Mouse (Mus musculus) hindbrain, embryonic 14.5 days (tissue): ENCODE data around the gene Fcrl6. TPM values are rescaled to one million over a fixed set of nuclear protein-coding genes. Genes with fewer than 3 reads are reported as not detected.

Experiments
- ATAC-seq: fragments of 200-750 bp; cut with Nextera tagmentation; 2 replicates; pipeline ENCODE4 v1.8.0; 2017; ENCODE audit warnings: moderate number of reproducible peaks, mild to moderate bottlenecking, moderate TSS enrichment, moderate library complexity; ENCODE audit not compliant: low FRiP score
- DNase-seq: peaks from one replicate; pipeline ENCODE4 v3.0.0-alpha.2; 2015; ENCODE audit warnings: low spot score
- H3K27ac ChIP-seq: fragments of 300-500 bp; sonication (generic); 2 replicates; pipeline ENCODE4 v1.5.1; 2014; ENCODE audit warnings: mild to moderate bottlenecking, moderate library complexity
- H3K27me3 ChIP-seq: fragments of 300-500 bp; sonication (generic); 2 replicates; pipeline ENCODE4 v1.6.1; 2014; ENCODE audit warnings: mild to moderate bottlenecking, low read length, mixed read lengths; ENCODE audit not compliant: control insufficient read depth, insufficient read depth
- H3K36me3 ChIP-seq: fragments of 300-500 bp; sonication (generic); replicated peaks from 2 replicates; pipeline ENCODE4 v1.6.1; 2014; ENCODE audit not compliant: control insufficient read depth, insufficient read depth
- H3K4me1 ChIP-seq: fragments of 300-500 bp; sonication (generic); replicated peaks from 2 replicates; pipeline ENCODE4 v1.6.1; 2014; ENCODE audit warnings: antibody characterized with exemption, low read length, mixed read lengths; ENCODE audit not compliant: control insufficient read depth, insufficient read depth
- H3K4me2 ChIP-seq: fragments of 300-500 bp; sonication (generic); replicated peaks from 2 replicates; pipeline ENCODE4 v1.6.1; 2014; ENCODE audit warnings: mild to moderate bottlenecking, moderate library complexity
- H3K4me3 ChIP-seq: fragments of 300-500 bp; sonication (generic); replicated peaks from 2 replicates; pipeline ENCODE4 v1.5.1; 2014; ENCODE audit warnings: mild to moderate bottlenecking, low read length
- H3K9ac ChIP-seq: fragments of 300-500 bp; sonication (generic); 2 replicates; pipeline ENCODE4 v1.6.1; 2014
- H3K9me3 ChIP-seq: fragments of 300-500 bp; sonication (generic); 2 replicates; pipeline ENCODE4 v1.6.1; 2016; ENCODE audit warnings: low read length; ENCODE audit not compliant: control insufficient read depth
- WGBS: fragments of 180-500 bp; shearing (Covaris S2); extraction: QIAGEN DNeasy Blood & Tissue Kit; methylation state at CpG from one replicate; pipeline ENCODE4 v1.1.7; 2014; 5-methylcytosine and 5-hydroxymethylcytosine counted together
- polyA plus RNA-seq: library from polyadenylated mRNA; unstranded; fragments of >200 nt; fragmentation: Nextera tagmentation; extraction: Ambion mirVana; gene quantifications from 2 replicates; pipeline ENCODE4 v1.2.1, GENCODE M21; 2014

The Fcrl6 gene
- polyA plus RNA-seq, 1 experiment from 2014 or later, result 0.19 TPM

DNA sequence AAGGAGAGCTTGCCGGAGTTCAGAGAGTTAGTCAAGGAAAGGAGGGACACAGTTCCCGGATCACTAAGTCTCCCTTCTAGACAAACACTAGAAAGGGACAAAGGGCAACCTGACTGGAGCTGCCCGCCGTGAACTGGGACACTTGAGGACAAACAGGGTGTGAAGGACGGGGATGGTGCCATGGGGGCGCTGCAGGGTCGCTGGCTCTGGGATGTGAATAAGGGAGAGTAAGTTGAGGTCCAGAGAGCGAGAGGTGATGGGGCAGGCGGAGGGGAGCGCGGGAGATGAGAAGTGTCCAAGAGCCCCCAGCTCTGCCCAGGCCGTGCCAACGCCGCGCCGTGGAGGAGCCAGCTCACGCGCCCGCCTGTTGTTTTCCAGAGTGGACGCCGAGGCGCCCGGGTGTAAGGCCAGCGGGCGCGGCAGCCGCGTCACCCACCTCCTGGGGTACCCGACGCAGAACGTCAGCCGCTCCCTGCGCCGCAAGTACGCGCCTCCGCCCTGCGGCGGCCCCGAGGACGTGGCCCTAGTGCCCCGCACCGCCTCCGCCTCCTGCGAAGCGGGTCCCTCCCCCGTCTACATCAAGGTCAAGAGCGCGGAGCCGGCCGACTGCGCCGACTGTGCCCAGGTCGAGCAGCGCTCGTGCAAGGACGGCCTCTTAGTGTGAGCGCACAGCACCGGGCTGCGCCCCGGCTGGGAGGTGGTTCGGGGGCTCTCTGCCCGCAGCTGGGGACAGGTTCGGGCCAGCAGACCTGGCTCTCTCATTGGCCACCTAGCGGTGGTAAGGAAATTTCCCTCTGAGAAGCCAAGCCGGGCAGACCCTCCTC lies 39.5 kb downstream of the Fcrl6 start:
- peaks cover 26% of the 10 kb centered on the region for H3K27me3 ChIP-seq
- WGBS, result under 1% methylated on average over 54 of the region's 66 CpGs
- peak overlapping the region; percentile 91 for H3K4me2 ChIP-seq
- ATAC-seq (peak; percentile 93), DNase-seq (peak; percentile 85)
- H3K4me3 ChIP-seq, result peak overlapping the region; percentile 64
- H3K9ac ChIP-seq, result peak overlapping the region; percentile 82
- H3K36me3 ChIP-seq, result no peaks in the 10 kb centered on the region
- no peak overlapping the region for H3K27ac ChIP-seq
- H3K9me3 ChIP-seq, result no peaks in the 10 kb centered on the region
- H3K4me1 ChIP-seq, result peaks cover 14% of the 10 kb centered on the region

DNA sequence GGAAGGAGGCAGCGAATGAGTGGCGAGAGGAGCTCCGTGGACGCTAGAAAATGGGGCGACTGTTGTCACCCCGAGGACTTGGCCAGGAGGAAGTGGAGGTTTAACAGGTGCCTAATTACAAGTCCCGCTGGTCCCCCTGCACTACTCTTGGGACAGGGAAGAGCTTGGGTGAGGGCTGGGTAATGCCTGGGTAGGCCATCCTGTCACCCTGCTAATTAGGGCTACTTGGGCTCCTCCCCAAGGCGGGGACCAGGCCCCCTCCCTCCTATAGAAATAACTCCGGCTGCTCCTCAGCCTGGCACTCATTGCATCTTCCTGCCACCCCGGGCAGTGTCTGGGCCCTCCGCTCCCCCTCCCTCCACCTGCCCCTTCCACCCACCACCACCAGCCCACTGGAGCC lies 46.7 kb downstream of the Fcrl6 start, which contains the start of gene Vsig8:
Gene Vsig8 (plus strand): TSS at position 301 of the 400 bp plus-strand sequence.
- Histone ChIP-seq H3K27me3 (peaks cover 7% of the 10 kb centered on the region), H3K4me2 (no peak within 1 kb of the TSS), H3K36me3 (no peaks in the 10 kb centered on the region), H3K4me1 (peaks cover 8% of the 10 kb centered on the region), H3K9ac (no peak within 1 kb of the TSS), H3K4me3 (no peak within 1 kb of the TSS), H3K27ac (no peak within 1 kb of the TSS), H3K9me3 (no peaks in the 10 kb centered on the region)
- no peak for ATAC-seq
- 86% methylated on average over 11 of the region's 11 CpGs for WGBS
- DNase-seq, result no peak

DNA sequence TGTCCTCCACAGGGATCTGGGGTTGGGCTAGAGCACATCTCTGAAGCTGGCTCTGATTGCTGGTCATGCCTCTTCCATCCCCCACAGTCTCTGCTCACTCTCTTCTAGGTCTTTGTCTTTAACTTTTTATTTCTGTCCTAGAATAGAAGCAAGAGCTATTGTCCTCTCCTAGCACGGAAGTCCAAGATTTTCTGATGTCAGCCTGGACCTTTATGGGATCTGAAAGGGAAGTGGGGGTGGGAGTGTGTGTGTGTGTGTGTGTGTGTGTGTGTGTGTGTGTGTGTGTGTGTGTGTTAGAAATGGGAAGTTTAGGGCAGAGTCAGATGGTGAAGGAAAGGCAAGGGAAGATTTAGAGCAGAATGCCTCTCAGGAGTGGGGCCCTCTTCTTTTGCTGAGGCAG lies 49.7 kb downstream of the Fcrl6 start:
- Histone ChIP-seq H3K9ac (no peak overlapping the region), H3K4me2 (no peak overlapping the region), H3K27ac (no peak overlapping the region), H3K4me3 (no peak overlapping the region), H3K36me3 (no peaks in the 10 kb centered on the region), H3K9me3 (no peaks in the 10 kb centered on the region), H3K4me1 (peaks cover 23% of the 10 kb centered on the region), H3K27me3 (no peaks in the 10 kb centered on the region; the same call in 1 of the 2 replicates)
- DNase-seq, result no peak
- WGBS, result 52% methylated on average over 1 of the region's 1 CpGs
- ATAC-seq, result no peak

DNA sequence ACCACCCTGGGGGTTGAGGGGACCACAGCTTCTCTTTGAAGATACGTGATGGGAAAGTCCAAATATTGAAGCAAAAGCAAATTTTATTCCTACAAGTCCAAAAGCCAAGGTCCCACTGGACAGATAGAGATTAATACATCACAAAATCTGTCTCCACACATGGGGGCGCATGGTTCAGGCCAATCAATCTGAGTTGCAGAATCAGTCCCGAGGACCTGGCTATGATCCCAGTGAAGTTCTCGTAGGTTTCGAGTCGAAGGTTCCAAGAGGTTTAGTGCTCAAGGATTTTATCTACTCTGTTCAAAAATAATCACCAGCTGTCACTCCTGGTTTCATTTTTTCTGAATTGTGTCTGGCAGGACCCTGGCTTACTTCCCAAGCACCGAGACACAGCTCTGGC lies 51.3 kb downstream of the Fcrl6 start:
- WGBS, result 50% methylated on average over 7 of the region's 7 CpGs
- Histone ChIP-seq H3K27ac (no peak overlapping the region), H3K4me1 (peaks cover 23% of the 10 kb centered on the region), H3K9ac (peak overlapping the region; percentile 63; the same call in 1 of the 2 replicates), H3K4me3 (peak overlapping the region; percentile 40), H3K4me2 (peak overlapping the region; percentile 62), H3K9me3 (no peaks in the 10 kb centered on the region), H3K36me3 (no peaks in the 10 kb centered on the region), H3K27me3 (no peaks in the 10 kb centered on the region; the same call in 1 of the 2 replicates)
- no peak for ATAC-seq
- DNase-seq, result no peak

DNA sequence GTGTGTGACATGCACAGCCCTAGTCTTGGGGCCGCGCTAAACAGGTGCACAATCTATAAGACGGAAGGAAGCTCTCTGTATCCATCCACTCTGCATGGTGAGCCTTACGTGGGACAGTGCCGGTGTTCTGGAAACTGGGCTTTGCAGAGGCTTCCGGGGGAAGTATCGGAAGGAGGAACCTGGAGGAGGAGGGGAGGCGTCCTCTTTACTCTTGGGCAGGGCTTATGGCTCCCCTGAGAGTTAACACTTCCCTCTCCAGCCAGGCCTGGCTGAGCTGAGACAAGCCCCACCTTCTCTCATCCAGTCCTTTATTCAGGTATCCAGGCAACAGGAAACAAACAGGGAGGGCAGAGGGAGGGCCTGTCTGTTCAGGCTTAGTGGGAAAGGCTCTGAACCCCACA lies 51.8 kb downstream of the Fcrl6 start:
- peak; percentile 57 for DNase-seq
- WGBS, result 1% methylated on average over 8 of the region's 8 CpGs
- Histone ChIP-seq H3K27me3 (no peaks in the 10 kb centered on the region; the same call in 1 of the 2 replicates), H3K9me3 (no peaks in the 10 kb centered on the region), H3K4me1 (peaks cover 23% of the 10 kb centered on the region), H3K4me2 (peak overlapping the region; percentile 62), H3K36me3 (no peaks in the 10 kb centered on the region), H3K9ac (peak overlapping the region; percentile 63), H3K4me3 (peak overlapping the region; percentile 40), H3K27ac (peak overlapping the region; percentile 49; the same call in 1 of the 2 replicates)
- ATAC-seq, result peak; percentile 83

DNA sequence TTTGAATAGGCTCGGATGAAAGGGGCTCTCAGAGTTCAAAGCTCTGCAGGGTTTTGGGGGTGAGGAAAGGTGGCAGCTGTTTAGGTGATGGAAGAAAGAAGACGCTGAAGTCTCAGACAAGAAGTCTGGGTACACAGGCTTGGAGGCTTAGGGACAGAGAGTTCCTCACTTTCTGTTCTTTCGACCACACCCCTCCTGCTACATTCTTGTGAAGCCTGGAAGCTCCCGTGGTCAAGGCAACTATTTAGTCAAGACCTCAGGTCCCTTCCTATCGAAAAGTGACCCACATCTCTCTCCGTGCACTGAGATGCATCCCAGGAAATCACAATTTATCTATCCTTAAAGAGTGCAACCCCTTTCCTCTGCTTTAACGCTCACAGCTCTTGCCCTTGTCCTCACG lies 52.6 kb downstream of the Fcrl6 start:
- Histone ChIP-seq H3K36me3 (no peaks in the 10 kb centered on the region), H3K27me3 (no peaks in the 10 kb centered on the region; the same call in 1 of the 2 replicates), H3K4me3 (peak overlapping the region; percentile 40), H3K9me3 (no peaks in the 10 kb centered on the region), H3K4me2 (peak overlapping the region; percentile 62), H3K9ac (peak overlapping the region; percentile 63), H3K27ac (no peak overlapping the region), H3K4me1 (peaks cover 23% of the 10 kb centered on the region)
- no peak for ATAC-seq
- no peak for DNase-seq
- WGBS, result 3% methylated on average over 8 of the region's 8 CpGs

DNA sequence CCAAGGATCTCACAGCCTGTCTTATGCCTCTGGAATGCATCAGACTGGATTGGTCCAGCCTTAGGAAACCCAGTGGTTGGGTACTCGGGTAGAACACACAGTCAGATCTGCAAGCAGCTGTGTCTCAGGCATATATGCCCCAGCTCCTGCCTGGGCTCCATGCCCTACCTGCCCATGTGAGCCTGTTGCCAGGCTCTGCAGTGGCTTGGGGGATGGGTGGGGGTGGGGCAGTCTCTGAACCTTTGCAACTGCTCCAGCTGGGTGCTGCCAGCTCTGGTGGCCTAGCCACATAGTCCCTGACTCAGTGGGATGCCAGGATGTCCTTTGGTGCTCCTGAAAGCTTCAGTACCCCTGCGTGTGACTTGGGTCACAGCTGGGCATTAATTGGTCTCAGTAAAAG lies 53.0 kb downstream of the Fcrl6 start:
- no peak overlapping the region for H3K4me3 ChIP-seq
- H3K9ac ChIP-seq, result no peak overlapping the region
- DNase-seq (no peak), ATAC-seq (no peak)
- peak overlapping the region; percentile 62 for H3K4me2 ChIP-seq
- H3K4me1 ChIP-seq, result peaks cover 23% of the 10 kb centered on the region
- 14% methylated on average over 2 of the region's 2 CpGs for WGBS
- H3K27ac ChIP-seq, result no peak overlapping the region
- no peaks in the 10 kb centered on the region for H3K36me3 ChIP-seq
- H3K27me3 ChIP-seq, result no peaks in the 10 kb centered on the region; the same call in 1 of the 2 replicates
- H3K9me3 ChIP-seq, result no peaks in the 10 kb centered on the region

DNA sequence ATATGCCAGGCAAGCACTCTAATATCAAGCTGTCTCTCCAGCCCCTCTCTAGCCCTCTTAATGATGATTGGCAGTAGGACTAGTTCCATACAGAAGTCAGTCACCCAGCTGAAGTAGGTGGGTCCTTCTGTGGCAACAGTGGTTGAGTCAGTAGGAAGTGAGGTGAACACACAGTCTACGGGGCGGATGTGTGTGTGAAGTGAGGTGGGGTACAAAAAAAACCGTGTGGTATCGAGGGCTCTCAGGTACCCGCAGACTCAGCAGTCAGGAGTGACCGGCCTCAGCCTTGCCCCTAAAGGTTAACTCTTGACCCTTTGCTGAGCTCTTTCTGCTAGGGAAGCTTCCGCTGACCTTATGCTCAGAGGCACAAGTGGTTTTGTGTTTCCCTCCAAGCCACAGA lies 53.9 kb downstream of the Fcrl6 start:
- H3K4me1 ChIP-seq, result peaks cover 23% of the 10 kb centered on the region
- DNase-seq, result no peak
- H3K36me3 ChIP-seq, result no peaks in the 10 kb centered on the region
- no peaks in the 10 kb centered on the region for H3K9me3 ChIP-seq
- 53% methylated on average over 7 of the region's 7 CpGs for WGBS
- H3K27ac ChIP-seq, result no peak overlapping the region
- no peak overlapping the region for H3K4me3 ChIP-seq
- no peak overlapping the region for H3K4me2 ChIP-seq
- H3K9ac ChIP-seq, result no peak overlapping the region
- ATAC-seq, result no peak
- H3K27me3 ChIP-seq, result no peaks in the 10 kb centered on the region; the same call in 1 of the 2 replicates
